ENCODE assay signal across 23 mouse cellular contexts in genomic region chr7:131297151-131297550, GRCm38 (mm10). TPM values are rescaled to one million over a fixed set of nuclear protein-coding genes. Genes with fewer than 3 reads are reported as not detected.
A peak's percentile ranks its signal among the peaks of the same experiment; 100 is the strongest.
DNase-seq lines count a peak whose midpoint lies in the region; ATAC-seq and TF ChIP-seq lines count a peak whose summit lies in the region.
"Had no signal": no experiment of that assay in that cellular context is flagged by ENCODE, and none has a peak within 500 bp of the region (broad histone marks: within the 10 kb centered on the region; RNA-seq: fewer than 3 reads in every experiment).

No protein-coding gene starts in this region.

- no peak for ATAC-seq in heart, embryonic 11.5 days (replicated peaks; ENCODE audit: insufficient number of reproducible peaks, low FRiP score, low TSS enrichment)
- no peak for ATAC-seq in midbrain, postnatal 0 days (ENCODE audit: low FRiP score)
- ATAC-seq in midbrain, embryonic 11.5 days (ENCODE audit: low FRiP score): no peak
- no peak for ATAC-seq in granulocyte monocyte progenitor cell, adult 5-6 weeks (replicated peaks; ENCODE audit: poor library complexity, severe bottlenecking)
- ATAC-seq: forebrain, embryonic 15.5 days; midbrain, embryonic 15.5 days had no signal

- no peak overlapping the region for H3K4me2 ChIP-seq in heart, embryonic 11.5 days
- no peak overlapping the region for H3K4me2 ChIP-seq in midbrain, postnatal 0 days (ENCODE audit: low read depth, low read length, poor library complexity, severe bottlenecking)
- no peak overlapping the region for H3K4me2 ChIP-seq in midbrain, embryonic 11.5 days
- H3K4me2 ChIP-seq: embryonic facial prominence, embryonic 12.5 days; forebrain, embryonic 15.5 days; limb, embryonic 12.5 days; midbrain, embryonic 15.5 days; stomach, embryonic 15.5 days had no signal

- no peaks in the 10 kb centered on the region for H3K4me1 ChIP-seq in heart, adult 2 months (ENCODE audit: control insufficient read depth, insufficient read depth, low read length)
- no peaks in the 10 kb centered on the region for H3K4me1 ChIP-seq in heart, embryonic 11.5 days (ENCODE audit: control insufficient read depth, insufficient read depth, low read length)
- H3K4me1 ChIP-seq in midbrain, postnatal 0 days (ENCODE audit: insufficient read depth, low read length): no peaks in the 10 kb centered on the region
- H3K4me1 ChIP-seq in midbrain, embryonic 11.5 days (ENCODE audit: control insufficient read depth, insufficient read depth, low read length): no peaks in the 10 kb centered on the region
- H3K4me1 ChIP-seq: embryonic facial prominence, embryonic 12.5 days; forebrain, embryonic 15.5 days; limb, embryonic 12.5 days; midbrain, embryonic 15.5 days; stomach, embryonic 15.5 days had no signal

- H3K27me3 ChIP-seq in heart, adult 2 months (ENCODE audit: control insufficient read depth, insufficient read depth, low read length): no peaks in the 10 kb centered on the region
- no peaks in the 10 kb centered on the region for H3K27me3 ChIP-seq in heart, embryonic 11.5 days (ENCODE audit: control insufficient read depth, insufficient read depth, low read length)
- no peaks in the 10 kb centered on the region for H3K27me3 ChIP-seq in midbrain, postnatal 0 days (ENCODE audit: insufficient read depth, low read length)
- no peaks in the 10 kb centered on the region for H3K27me3 ChIP-seq in midbrain, embryonic 11.5 days (ENCODE audit: control insufficient read depth, insufficient read depth, low read length)
- H3K27me3 ChIP-seq: embryonic facial prominence, embryonic 12.5 days; forebrain, embryonic 15.5 days; limb, embryonic 12.5 days; midbrain, embryonic 15.5 days; stomach, embryonic 15.5 days had no signal

- no peaks in the 10 kb centered on the region for H3K79me2 ChIP-seq in heart, adult 2 months (replicated peaks; ENCODE audit: control insufficient read depth, insufficient read depth, low read length)

- H3K9me3 ChIP-seq in heart, embryonic 11.5 days (replicated peaks; ENCODE audit: control insufficient read depth, low read length): no peaks in the 10 kb centered on the region
- H3K9me3 ChIP-seq in midbrain, postnatal 0 days (ENCODE audit: low read length): no peaks in the 10 kb centered on the region
- H3K9me3 ChIP-seq in midbrain, embryonic 11.5 days (ENCODE audit: control insufficient read depth, low read length): no peaks in the 10 kb centered on the region
- H3K9me3 ChIP-seq: embryonic facial prominence, embryonic 12.5 days; forebrain, embryonic 15.5 days; limb, embryonic 12.5 days; midbrain, embryonic 15.5 days; stomach, embryonic 15.5 days had no signal

- WGBS in heart, adult 2 months: 70% methylated on average over 8 of the region's 8 CpGs
- WGBS in heart, embryonic 11.5 days (ENCODE audit: insufficient replicate concordance): 69% methylated on average over 8 of the region's 8 CpGs
- WGBS in midbrain, postnatal 0 days: 81% methylated on average over 8 of the region's 8 CpGs
- WGBS in midbrain, embryonic 11.5 days: 82% methylated on average over 8 of the region's 8 CpGs

- no peak for DNase-seq in heart, adult 2 months
- DNase-seq in layer of hippocampus, adult 2 months (ENCODE audit: low spot score in 2 of 2): no peak
- DNase-seq in layer of hippocampus, adult 8-10 months (ENCODE audit: low spot score in 2 of 2): no peak
- DNase-seq in midbrain, postnatal 0 days (ENCODE audit: low spot score): no peak
- DNase-seq in midbrain, embryonic 11.5 days (ENCODE audit: low spot score, missing footprints): no peak
- DNase-seq: kidney, adult 8-10 months; right cerebral cortex, adult 18-20 months; spleen, adult 18-20 months had no signal

- TF ChIP-seq EP300 in heart, adult 2 months (IDR thresholded peaks at IDR 0.05; ENCODE audit: insufficient read depth, low read depth, low read length): no peak

- TF ChIP-seq POLR2A in heart, adult 2 months (IDR thresholded peaks at IDR 0.05; ENCODE audit: insufficient read depth, low read depth, low read length): no peak

- intact Hi-C loops in heart, adult 2 months (cut with DNase I): no loop called here

- no peak overlapping the region for H3K9ac ChIP-seq in heart, adult 2 months (ENCODE audit: low read depth, low read length)
- H3K9ac ChIP-seq in heart, embryonic 11.5 days (ENCODE audit: low read depth, low read length): no peak overlapping the region
- H3K9ac ChIP-seq in midbrain, postnatal 0 days (replicated peaks; ENCODE audit: low read length, poor library complexity, severe bottlenecking): no peak overlapping the region
- H3K9ac ChIP-seq in midbrain, embryonic 11.5 days (ENCODE audit: low read length): no peak overlapping the region
- H3K9ac ChIP-seq: embryonic facial prominence, embryonic 12.5 days; forebrain, embryonic 15.5 days; limb, embryonic 12.5 days; liver, embryonic 14.5 days; midbrain, embryonic 15.5 days; stomach, embryonic 15.5 days had no signal

- no peak overlapping the region for H3K27ac ChIP-seq in heart, adult 2 months
- H3K27ac ChIP-seq in heart, embryonic 11.5 days (ENCODE audit: low read depth, low read length): no peak overlapping the region
- no peak overlapping the region for H3K27ac ChIP-seq in layer of hippocampus, adult 2 months
- no peak overlapping the region for H3K27ac ChIP-seq in midbrain, postnatal 0 days (ENCODE audit: low read depth, low read length)
- no peak overlapping the region for H3K27ac ChIP-seq in midbrain, embryonic 11.5 days (ENCODE audit: low read depth, low read length)
- H3K27ac ChIP-seq: embryonic facial prominence, embryonic 12.5 days; forebrain, embryonic 15.5 days; limb, embryonic 12.5 days; liver, embryonic 14.5 days; midbrain, embryonic 15.5 days; stomach, embryonic 15.5 days had no signal

- TF ChIP-seq CTCF in heart, adult 2 months (IDR thresholded peaks at IDR 0.05): peak; percentile 13; the same call in 1 of the 2 replicates
- peak; percentile 58 for TF ChIP-seq CTCF in layer of hippocampus, adult 2 months (conservative IDR thresholded peaks at IDR 0.05)
- TF ChIP-seq CTCF in midbrain, postnatal 0 days (IDR thresholded peaks at IDR 0.05): peak; percentile 37; the same call in 1 of the 2 replicates

- no peaks in the 10 kb centered on the region for H3K36me3 ChIP-seq in heart, adult 2 months (ENCODE audit: control insufficient read depth, insufficient read depth, low read length)
- no peaks in the 10 kb centered on the region for H3K36me3 ChIP-seq in heart, embryonic 11.5 days (ENCODE audit: control insufficient read depth, insufficient read depth, low read length)
- H3K36me3 ChIP-seq in midbrain, postnatal 0 days (ENCODE audit: insufficient read depth, low read length): no peaks in the 10 kb centered on the region
- H3K36me3 ChIP-seq in midbrain, embryonic 11.5 days (ENCODE audit: control insufficient read depth, insufficient read depth, low read length): no peaks in the 10 kb centered on the region
- H3K36me3 ChIP-seq: embryonic facial prominence, embryonic 12.5 days; forebrain, embryonic 15.5 days; limb, embryonic 12.5 days; midbrain, embryonic 15.5 days; stomach, embryonic 15.5 days had no signal

- no peak overlapping the region for H3K4me3 ChIP-seq in heart, adult 2 months
- no peak overlapping the region for H3K4me3 ChIP-seq in heart, embryonic 11.5 days (ENCODE audit: low read depth, low read length)
- H3K4me3 ChIP-seq in layer of hippocampus, adult 2 months: no peak overlapping the region
- no peak overlapping the region for H3K4me3 ChIP-seq in midbrain, postnatal 0 days (ENCODE audit: low read depth, low read length)
- no peak overlapping the region for H3K4me3 ChIP-seq in midbrain, embryonic 11.5 days (ENCODE audit: low read depth, low read length)
- H3K4me3 ChIP-seq: embryonic facial prominence, embryonic 12.5 days; forebrain, embryonic 15.5 days; limb, embryonic 12.5 days; midbrain, embryonic 15.5 days; stomach, embryonic 15.5 days had no signal

RNA-seq across cellular contexts. Expression of gene Cuzd1, which starts 24.9 kb away (rescaled TPM):
- total RNA-seq in heart, adult 2 months (2021): under 1 TPM; 0.21 to 0.32 TPM
- polyA plus RNA-seq in heart, adult 2 months (2012; rRNA removed): 0.64 and 0.79 TPM in 2 replicates
- polyA plus RNA-seq in heart, embryonic 11.5 days (2014; fragmentation: Nextera tagmentation; extraction: Ambion mirVana): 0.64 and 1.1 TPM in 2 replicates
- under 1 TPM in 1 of 2 experiments, not detected in 1; 0.15 TPM for total RNA-seq in layer of hippocampus, adult 2 months (2021)
- under 1 TPM in 1 of 4 experiments, not detected in 3; 0.16 TPM for total RNA-seq in layer of hippocampus, adult 8-10 months (2022)
- not detected in 2 replicates for total RNA-seq in midbrain, postnatal 0 days (2014; rRNA removed)
- 0.06 and 0.07 TPM in 2 replicates for polyA plus RNA-seq in midbrain, postnatal 0 days (2015; fragmentation: Nextera tagmentation; extraction: Ambion mirVana)
- not detected in 2 replicates for polyA plus RNA-seq in midbrain, embryonic 11.5 days (2014; fragmentation: Nextera tagmentation; extraction: Ambion mirVana)
- total RNA-seq in granulocyte monocyte progenitor cell, adult 5-6 weeks (2014; fragmentation: Nextera tagmentation): not detected in 2 replicates
- total RNA-seq in granulocyte monocyte progenitor cell, adult 5-6 weeks (2017): not detected in 2 replicates
- total RNA-seq: megakaryocyte progenitor cell, adult 5-6 weeks had no signal
- polyA plus RNA-seq: C2C12; embryonic facial prominence, embryonic 12.5 days; forebrain, embryonic 15.5 days; limb, embryonic 12.5 days; liver, embryonic 14.5 days; midbrain, embryonic 15.5 days had no signal

RNA-seq across cellular contexts. Expression of gene Fam24b, which starts 32.2 kb away (rescaled TPM):
- total RNA-seq in heart, adult 2 months (2021): not detected
- not detected in 2 replicates for polyA plus RNA-seq in heart, adult 2 months (2012; rRNA removed)
- polyA plus RNA-seq in heart, embryonic 11.5 days (2014; fragmentation: Nextera tagmentation; extraction: Ambion mirVana): not detected in 2 replicates
- total RNA-seq in layer of hippocampus, adult 2 months (2021): not detected
- under 1 TPM in 2 of 4 experiments, not detected in 2; 0.68 to 0.75 TPM for total RNA-seq in layer of hippocampus, adult 8-10 months (2022)
- not detected in 2 replicates for total RNA-seq in midbrain, postnatal 0 days (2014; rRNA removed)
- polyA plus RNA-seq in midbrain, postnatal 0 days (2015; fragmentation: Nextera tagmentation; extraction: Ambion mirVana): not detected in 2 replicates
- not detected in 2 replicates for polyA plus RNA-seq in midbrain, embryonic 11.5 days (2014; fragmentation: Nextera tagmentation; extraction: Ambion mirVana)
- not detected in 2 replicates for total RNA-seq in granulocyte monocyte progenitor cell, adult 5-6 weeks (2014; fragmentation: Nextera tagmentation)
- total RNA-seq in granulocyte monocyte progenitor cell, adult 5-6 weeks (2017): not detected in 2 replicates
- total RNA-seq: ES-E14; gastrocnemius, adult 18-20 months; heart, adult 8-10 months; heart, postnatal 14 days; megakaryocyte progenitor cell, adult 5-6 weeks had no signal
- polyA plus RNA-seq: embryonic facial prominence, embryonic 12.5 days; forebrain, embryonic 15.5 days; limb, embryonic 12.5 days; midbrain, embryonic 15.5 days; stomach, embryonic 15.5 days; thymus, postnatal 0 days had no signal

RNA-seq across cellular contexts. Expression of gene Fam24a, which starts 36.5 kb away (rescaled TPM):
- total RNA-seq in heart, adult 2 months (2021): not detected
- polyA plus RNA-seq in heart, adult 2 months (2012; rRNA removed): not detected in 2 replicates
- polyA plus RNA-seq in heart, embryonic 11.5 days (2014; fragmentation: Nextera tagmentation; extraction: Ambion mirVana): not detected in 2 replicates
- total RNA-seq in layer of hippocampus, adult 2 months (2021): not detected
- total RNA-seq in layer of hippocampus, adult 8-10 months (2022): not detected
- total RNA-seq in midbrain, postnatal 0 days (2014; rRNA removed): not detected in 2 replicates
- polyA plus RNA-seq in midbrain, postnatal 0 days (2015; fragmentation: Nextera tagmentation; extraction: Ambion mirVana): 0.66 TPM in 1 of 2 replicates, not detected in the other
- 0.29 TPM in 1 of 2 replicates, not detected in the other for polyA plus RNA-seq in midbrain, embryonic 11.5 days (2014; fragmentation: Nextera tagmentation; extraction: Ambion mirVana)
- not detected in 2 replicates for total RNA-seq in granulocyte monocyte progenitor cell, adult 5-6 weeks (2014; fragmentation: Nextera tagmentation)
- not detected in 2 replicates for total RNA-seq in granulocyte monocyte progenitor cell, adult 5-6 weeks (2017)
- total RNA-seq: ES-E14; gastrocnemius, adult 18-20 months; heart, adult 8-10 months; heart, postnatal 14 days; megakaryocyte progenitor cell, adult 5-6 weeks had no signal
- polyA plus RNA-seq: C2C12; embryonic facial prominence, embryonic 12.5 days; forebrain, embryonic 15.5 days; limb, embryonic 12.5 days; liver, embryonic 14.5 days; midbrain, embryonic 15.5 days; stomach, embryonic 15.5 days; thymus, postnatal 0 days had no signal
